Mouse (Mus musculus): Measurements from ENCODE around the gene Phf21b.

DNA sequence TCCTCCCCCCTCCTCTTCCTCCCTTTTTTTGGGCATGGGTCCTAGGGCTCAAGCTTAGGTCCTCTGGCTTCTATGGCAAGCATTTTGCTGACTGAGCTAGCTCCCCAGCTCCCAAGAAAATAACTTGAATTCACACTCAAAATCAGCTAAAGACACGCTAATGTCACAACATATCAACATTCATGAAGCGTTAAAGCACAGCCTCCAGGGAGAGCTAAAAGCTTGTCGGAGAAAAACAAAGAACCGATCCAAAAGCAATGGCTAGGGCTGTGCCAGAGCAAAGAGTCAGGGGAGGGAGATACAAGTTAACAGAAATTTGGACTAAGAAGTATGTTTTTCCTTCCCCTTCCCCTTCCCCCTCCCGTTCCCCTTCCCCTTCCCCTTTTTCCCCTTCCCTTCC, 77.3 kb downstream of the Phf21b start:
- TF ChIP-seq CTCF (IDR thresholded peaks at IDR 0.05; ENCODE audit: control insufficient read depth, insufficient read depth, insufficient replicate concordance, low read depth, low read length) (no peak), POLR2A (IDR thresholded peaks at IDR 0.05; ENCODE audit: control insufficient read depth, low read depth, low read length) (no peak)

All from testis, adult 2 months (tissue).